Mouse (Mus musculus) hindbrain, embryonic 11.5 days (tissue): ENCODE measurements around the gene Rps15a. TPM values are rescaled to one million over a fixed set of nuclear protein-coding genes. Genes with fewer than 3 reads are reported as not detected.

Experiments used
- ATAC-seq: fragments of 200-750 bp; cut with Nextera tagmentation; 2 replicates; pipeline ENCODE4 v1.8.0; 2017; ENCODE audit warnings: mild to moderate bottlenecking, moderate TSS enrichment, moderate library complexity; ENCODE audit not compliant: low FRiP score
- DNase-seq: peaks from one replicate; pipeline ENCODE4 v3.0.0-alpha.2; 2015; ENCODE audit warnings: low spot score
- H3K27ac ChIP-seq: fragments of 300-500 bp; sonication (generic); 2 replicates; pipeline ENCODE4 v1.5.1; 2014; ENCODE audit warnings: mild to moderate bottlenecking, low read depth, low read length
- H3K27me3 ChIP-seq: fragments of 300-500 bp; sonication (generic); 2 replicates; pipeline ENCODE4 v1.6.1; 2014; ENCODE audit warnings: mild to moderate bottlenecking, low read length, moderate library complexity, mixed read lengths; ENCODE audit not compliant: control insufficient read depth, insufficient read depth
- H3K36me3 ChIP-seq: fragments of 300-500 bp; sonication (generic); 2 replicates; pipeline ENCODE4 v1.6.1; 2014; ENCODE audit warnings: mild to moderate bottlenecking, low read length, moderate library complexity, mixed read lengths; ENCODE audit not compliant: control insufficient read depth, insufficient read depth
- H3K4me1 ChIP-seq: fragments of 300-500 bp; sonication (generic); replicated peaks from 2 replicates; pipeline ENCODE4 v1.6.1; 2014; ENCODE audit warnings: low read length, mixed read lengths; ENCODE audit not compliant: control insufficient read depth, insufficient read depth
- H3K4me2 ChIP-seq: fragments of 300-500 bp; sonication (generic); replicated peaks from 2 replicates; pipeline ENCODE4 v1.6.1; 2014; ENCODE audit warnings: mild to moderate bottlenecking, low read depth, low read length
- H3K4me3 ChIP-seq: fragments of 300-500 bp; sonication (generic); 2 replicates; pipeline ENCODE4 v1.5.1; 2014; ENCODE audit warnings: low read depth, low read length
- H3K9ac ChIP-seq: fragments of 300-500 bp; sonication (generic); 2 replicates; pipeline ENCODE4 v1.6.1; 2014; ENCODE audit warnings: low read depth, low read length
- H3K9me3 ChIP-seq: fragments of 300-500 bp; sonication (generic); 2 replicates; pipeline ENCODE4 v1.6.1; 2016; ENCODE audit warnings: low read length; ENCODE audit not compliant: control insufficient read depth
- WGBS: fragments of 180-500 bp; shearing (Covaris S2); extraction: QIAGEN DNeasy Blood & Tissue Kit; methylation state at CpG from one replicate; pipeline ENCODE4 v1.1.7; 2014; 5-methylcytosine and 5-hydroxymethylcytosine counted together
- polyA plus RNA-seq: library from polyadenylated mRNA; unstranded; fragments of >200 nt; fragmentation: Nextera tagmentation; extraction: Ambion mirVana; gene quantifications from 2 replicates; pipeline ENCODE4 v1.2.1, GENCODE M21; 2014

Gene Rps15a
- polyA plus RNA-seq, 1 experiment from 2014 or later, result 611 TPM

GRCm38 (mm10) chr7:118104458-118105052, 11.4 kb downstream of the Rps15a start:
- ATAC-seq, result no peak
- H3K27ac ChIP-seq, result no peak overlapping the region
- H3K4me2 ChIP-seq, result no peak overlapping the region
- 77% methylated on average over 5 of the region's 5 CpGs for WGBS
- peaks cover 25% of the 10 kb centered on the region for H3K36me3 ChIP-seq
- H3K4me1 ChIP-seq, result no peaks in the 10 kb centered on the region
- no peaks in the 10 kb centered on the region for H3K27me3 ChIP-seq
- DNase-seq, result no peak
- H3K4me3 ChIP-seq, result no peak overlapping the region
- H3K9ac ChIP-seq, result no peak overlapping the region
- no peaks in the 10 kb centered on the region for H3K9me3 ChIP-seq

- no peak overlapping the region for H3K4me2 ChIP-seq
- WGBS, result 48% methylated on average over 5 of the region's 5 CpGs
- H3K9ac ChIP-seq, result no peak overlapping the region
- 0 out of 2 replicates have a peak overlapping the region, but pooled peaks have one; percentile 6 for H3K27ac ChIP-seq
- DNase-seq, result peak; percentile 20
- peaks cover 23% of the 10 kb centered on the region for H3K36me3 ChIP-seq
- no peaks in the 10 kb centered on the region for H3K27me3 ChIP-seq
- no peaks in the 10 kb centered on the region for H3K9me3 ChIP-seq
- H3K4me1 ChIP-seq, result no peaks in the 10 kb centered on the region
- H3K4me3 ChIP-seq, result no peak overlapping the region
- peak; percentile 31 for ATAC-seq
Observed at GRCm38 (mm10) chr7:118103462-118104379, 12.3 kb downstream of the Rps15a start.

- H3K27ac ChIP-seq, result no peak overlapping the region
- WGBS, result 37% methylated on average over 4 of the region's 4 CpGs
Observed at GRCm38 (mm10) chr7:118102678-118103461, 13.1 kb downstream of the Rps15a start.

GRCm38 (mm10) chr7:118102231-118102630, 13.8 kb downstream of the Rps15a start:
- no peak overlapping the region for H3K27ac ChIP-seq
- H3K36me3 ChIP-seq, result peaks cover 10% of the 10 kb centered on the region; the same call in 1 of the 2 replicates
- no peak overlapping the region for H3K4me2 ChIP-seq
- H3K9me3 ChIP-seq, result no peaks in the 10 kb centered on the region
- H3K4me1 ChIP-seq, result no peaks in the 10 kb centered on the region
- no peaks in the 10 kb centered on the region for H3K27me3 ChIP-seq
- ATAC-seq (peak; percentile 13; the same call in 1 of the 2 replicates), DNase-seq (peak; percentile 72)
- H3K9ac ChIP-seq, result no peak overlapping the region
- no peak overlapping the region for H3K4me3 ChIP-seq
- 54% methylated on average over 4 of the region's 4 CpGs for WGBS

More at GRCm38 (mm10) chr7:118102678-118103461, 13.1 kb downstream of the Rps15a start:
- Histone ChIP-seq H3K4me1 (no peaks in the 10 kb centered on the region), H3K4me2 (no peak overlapping the region), H3K4me3 (no peak overlapping the region), H3K9ac (no peak overlapping the region), H3K9me3 (no peaks in the 10 kb centered on the region), H3K36me3 (peaks cover 15% of the 10 kb centered on the region; the same call in 1 of the 2 replicates), H3K27me3 (no peaks in the 10 kb centered on the region)
- DNase-seq, result peak; percentile 21
- ATAC-seq, result peak; percentile 48

- no peak for ATAC-seq
Observed at GRCm38 (mm10) chr7:118097615-118098014, 18.4 kb downstream of the Rps15a start.

GRCm38 (mm10) chr7:118079987-118080386, 36.0 kb downstream of the Rps15a start:
- no peaks in the 10 kb centered on the region for H3K36me3 ChIP-seq
- 93% methylated on average over 4 of the region's 4 CpGs for WGBS
- no peak overlapping the region for H3K4me3 ChIP-seq
- H3K27ac ChIP-seq, result no peak overlapping the region
- no peak for DNase-seq
- no peaks in the 10 kb centered on the region for H3K9me3 ChIP-seq
- ATAC-seq, result no peak
- H3K9ac ChIP-seq, result no peak overlapping the region
- no peak overlapping the region for H3K4me2 ChIP-seq
- H3K4me1 ChIP-seq, result no peaks in the 10 kb centered on the region
- H3K27me3 ChIP-seq, result no peaks in the 10 kb centered on the region

More at GRCm38 (mm10) chr7:118097615-118098014, 18.4 kb downstream of the Rps15a start:
- Histone ChIP-seq H3K9me3 (no peaks in the 10 kb centered on the region), H3K27ac (no peak overlapping the region), H3K9ac (no peak overlapping the region), H3K4me3 (no peak overlapping the region), H3K4me2 (no peak overlapping the region), H3K36me3 (no peaks in the 10 kb centered on the region), H3K27me3 (no peaks in the 10 kb centered on the region), H3K4me1 (no peaks in the 10 kb centered on the region)
- 73% methylated on average over 7 of the region's 7 CpGs for WGBS
- no peak for DNase-seq

GRCm38 (mm10) chr7:118079097-118079496, 36.9 kb downstream of the Rps15a start:
- ATAC-seq, result no peak
- H3K9me3 ChIP-seq, result no peaks in the 10 kb centered on the region
- H3K27ac ChIP-seq, result no peak overlapping the region
- H3K4me1 ChIP-seq, result no peaks in the 10 kb centered on the region
- H3K9ac ChIP-seq, result no peak overlapping the region
- 85% methylated on average over 5 of the region's 5 CpGs for WGBS
- no peak overlapping the region for H3K4me2 ChIP-seq
- no peaks in the 10 kb centered on the region for H3K27me3 ChIP-seq
- no peak overlapping the region for H3K4me3 ChIP-seq
- no peak for DNase-seq
- H3K36me3 ChIP-seq, result no peaks in the 10 kb centered on the region

- H3K4me3 ChIP-seq, result no peak overlapping the region
- WGBS, result 98% methylated on average over 5 of the region's 5 CpGs
Observed at GRCm38 (mm10) chr7:118067261-118067660, 48.7 kb downstream of the Rps15a start.

More at GRCm38 (mm10) chr7:118067261-118067660, 48.7 kb downstream of the Rps15a start:
- DNase-seq (no peak), ATAC-seq (no peak)
- Histone ChIP-seq H3K36me3 (no peaks in the 10 kb centered on the region), H3K4me1 (no peaks in the 10 kb centered on the region), H3K27ac (no peak overlapping the region), H3K27me3 (no peaks in the 10 kb centered on the region), H3K9ac (no peak overlapping the region), H3K9me3 (no peaks in the 10 kb centered on the region), H3K4me2 (no peak overlapping the region)
